Mouse (Mus musculus): Measurements from ENCODE around the gene Gzmk.

- TF ChIP-seq CTCF (conservative IDR thresholded peaks at IDR 0.05 in 1 of 2, IDR thresholded peaks at IDR 0.05 in 1 of 2; ENCODE audit: low read depth in 2 of 2, low read length in 2 of 2) = no peak
- TF ChIP-seq MAZ (IDR thresholded peaks at IDR 0.05; ENCODE audit: low read depth, low read length) = no peak
- no peak for TF ChIP-seq JUND (conservative IDR thresholded peaks at IDR 0.05; ENCODE audit: low read depth, low read length)
- TF ChIP-seq POLR2A (IDR thresholded peaks at IDR 0.05; ENCODE audit: low read depth, low read length) = no peak
- no peak for TF ChIP-seq RAD21 (IDR thresholded peaks at IDR 0.05; ENCODE audit: low read depth, low read length)
- TF ChIP-seq RCOR1 (conservative IDR thresholded peaks at IDR 0.05; ENCODE audit: low read depth, low read length) = no peak
- TF ChIP-seq MAX (IDR thresholded peaks at IDR 0.05; ENCODE audit: low read length) = no peak
- no peak for TF ChIP-seq MYC (IDR thresholded peaks at IDR 0.05; ENCODE audit: low read depth, low read length)
- no peak for TF ChIP-seq NELFE (IDR thresholded peaks at IDR 0.05; ENCODE audit: low read depth, low read length)
- no peak for TF ChIP-seq HCFC1 (IDR thresholded peaks at IDR 0.05; ENCODE audit: low read depth, low read length)
- no peak for TF ChIP-seq EP300 (IDR thresholded peaks at IDR 0.05; ENCODE audit: low read length)
- no peak for TF ChIP-seq POLR2AphosphoS2 (IDR thresholded peaks at IDR 0.05; ENCODE audit: low read depth, low read length)
- TF ChIP-seq ETS1 (conservative IDR thresholded peaks at IDR 0.05; ENCODE audit: low read depth, low read length) = no peak
Observed at GRCm38 (mm10) chr13:113245025-113245424, 19.3 kb upstream of the Gzmk start.

Data from CH12.LX (cell line).